Mouse (Mus musculus) heart, embryonic 13.5 days (tissue): Measurements from ENCODE around the gene Rab36. TPM values are rescaled to one million over a fixed set of nuclear protein-coding genes. Genes with fewer than 3 reads are reported as not detected.
"Not testable (repeated sequence)": the region's sequence is repeated elsewhere in the genome, so short reads cannot be mapped to it uniquely, and the experiment has no call there.

Experiments
- ATAC-seq: fragments of 200-750 bp; cut with Nextera tagmentation; 2 replicates; pipeline ENCODE4 v1.8.0; 2017; ENCODE audit warnings: moderate TSS enrichment; ENCODE audit not compliant: insufficient number of reproducible peaks, low FRiP score, low TSS enrichment; ENCODE audit errors: extremely low read depth
- H3K27ac ChIP-seq: fragments of 300-500 bp; sonication (generic); replicated peaks from 2 replicates; pipeline ENCODE4 v1.5.1; 2015; ENCODE audit warnings: moderate library complexity, mild to moderate bottlenecking, inconsistent platforms
- H3K27me3 ChIP-seq: fragments of 300-500 bp; sonication (generic); replicated peaks from 2 replicates; pipeline ENCODE4 v1.6.1; 2015; ENCODE audit warnings: mild to moderate bottlenecking, inconsistent platforms
- H3K36me3 ChIP-seq: fragments of 300-500 bp; sonication (generic); 2 replicates; pipeline ENCODE4 v1.6.1; 2015; ENCODE audit warnings: mild to moderate bottlenecking, inconsistent platforms
- H3K4me1 ChIP-seq: fragments of 300-500 bp; sonication (generic); 2 replicates; pipeline ENCODE4 v1.6.1; 2015; ENCODE audit warnings: inconsistent platforms
- H3K4me2 ChIP-seq: fragments of 300-500 bp; sonication (generic); 2 replicates; pipeline ENCODE4 v1.6.1; 2015; ENCODE audit warnings: inconsistent platforms, mild to moderate bottlenecking, moderate library complexity
- H3K4me3 ChIP-seq: fragments of 300-500 bp; sonication (generic); 2 replicates; pipeline ENCODE4 v1.5.1; 2015; ENCODE audit warnings: moderate library complexity, mild to moderate bottlenecking, inconsistent platforms
- H3K9ac ChIP-seq: fragments of 300-500 bp; sonication (generic); 2 replicates; pipeline ENCODE4 v1.6.1; 2015; ENCODE audit warnings: inconsistent platforms, mild to moderate bottlenecking, moderate library complexity
- H3K9me3 ChIP-seq: fragments of 300-500 bp; sonication (generic); 2 replicates; pipeline ENCODE4 v1.6.1; 2016; ENCODE audit warnings: inconsistent platforms
- WGBS: fragments of 180-500 bp; shearing (Covaris S2); methylation state at CpG from one replicate; pipeline ENCODE4 v1.1.7; 2015; ENCODE audit warnings: mixed read lengths; 5-methylcytosine and 5-hydroxymethylcytosine counted together
- polyA plus RNA-seq: library from polyadenylated mRNA; unstranded; fragments of >200 nt; fragmentation: Nextera tagmentation; extraction: Ambion mirVana; gene quantifications from 2 replicates; pipeline ENCODE4 v1.2.1, GENCODE M21; 2015

Gene Rab36
- polyA plus RNA-seq, 1 experiment from 2014 or later: 3.5 TPM

GRCm38 (mm10) chr10:75015465-75015864 is 21.4 kb upstream of the Rab36 start:
- H3K4me1 ChIP-seq: no peaks in the 10 kb centered on the region
- H3K36me3 ChIP-seq: no peaks in the 10 kb centered on the region
- H3K4me2 ChIP-seq: no peak overlapping the region
- WGBS: 57% methylated on average over 14 of the region's 14 CpGs
- ATAC-seq: no peak
- H3K27me3 ChIP-seq: peaks cover 13% of the 10 kb centered on the region
- no peak overlapping the region for H3K9ac ChIP-seq
- no peak overlapping the region for H3K4me3 ChIP-seq
- no peak overlapping the region for H3K27ac ChIP-seq
- H3K9me3 ChIP-seq: no peaks in the 10 kb centered on the region

GRCm38 (mm10) chr10:75016481-75016880 is 20.4 kb upstream of the Rab36 start:
- Histone ChIP-seq H3K9me3 (no peaks in the 10 kb centered on the region), H3K36me3 (no peaks in the 10 kb centered on the region), H3K27ac (no peak overlapping the region), H3K4me2 (no peak overlapping the region), H3K9ac (no peak overlapping the region), H3K4me1 (no peaks in the 10 kb centered on the region), H3K27me3 (peaks cover 18% of the 10 kb centered on the region), H3K4me3 (no peak overlapping the region)
- ATAC-seq: no peak
- WGBS: 82% methylated on average over 4 of the region's 4 CpGs

GRCm38 (mm10) chr10:75020271-75020670 is 16.6 kb upstream of the Rab36 start:
- H3K9ac ChIP-seq: no peak overlapping the region
- no peak overlapping the region for H3K4me2 ChIP-seq
- 79% methylated on average over 2 of the region's 2 CpGs for WGBS
- H3K27me3 ChIP-seq: peaks cover 19% of the 10 kb centered on the region
- no peaks in the 10 kb centered on the region for H3K4me1 ChIP-seq
- no peak for ATAC-seq
- H3K9me3 ChIP-seq: no peaks in the 10 kb centered on the region
- no peak overlapping the region for H3K4me3 ChIP-seq
- no peaks in the 10 kb centered on the region for H3K36me3 ChIP-seq
- H3K27ac ChIP-seq: no peak overlapping the region

- Histone ChIP-seq H3K4me3 (no peak overlapping the region), H3K27me3 (peaks cover 19% of the 10 kb centered on the region), H3K9me3 (no peaks in the 10 kb centered on the region), H3K4me2 (no peak overlapping the region), H3K9ac (no peak overlapping the region), H3K36me3 (no peaks in the 10 kb centered on the region), H3K4me1 (no peaks in the 10 kb centered on the region), H3K27ac (no peak overlapping the region)
- 13% methylated on average over 6 of the region's 6 CpGs for WGBS
- ATAC-seq: no peak
These were observed 15.7 kb upstream of the Rab36 start for GRCm38 (mm10) chr10:75021138-75021537.

GRCm38 (mm10) chr10:75026491-75026890 is 10.4 kb upstream of the Rab36 start:
- Histone ChIP-seq H3K36me3 (no peaks in the 10 kb centered on the region), H3K9ac (no peak overlapping the region), H3K27me3 (peaks cover 15% of the 10 kb centered on the region), H3K27ac (no peak overlapping the region), H3K4me2 (no peak overlapping the region), H3K9me3 (no peaks in the 10 kb centered on the region), H3K4me3 (no peak overlapping the region), H3K4me1 (no peaks in the 10 kb centered on the region)
- WGBS: 71% methylated on average over 8 of the region's 8 CpGs
- ATAC-seq: no peak

GRCm38 (mm10) chr10:75028743-75029142 is 8.1 kb upstream of the Rab36 start:
- H3K9ac ChIP-seq: no peak overlapping the region
- H3K27me3 ChIP-seq: no peaks in the 10 kb centered on the region
- no peaks in the 10 kb centered on the region for H3K36me3 ChIP-seq
- H3K9me3 ChIP-seq: no peaks in the 10 kb centered on the region
- no peak for ATAC-seq
- H3K4me2 ChIP-seq: no peak overlapping the region
- 0 out of 2 replicates have a peak, but pooled peaks cover 6% of the 10 kb centered on the region for H3K4me1 ChIP-seq
- H3K4me3 ChIP-seq: no peak overlapping the region
- no peak overlapping the region for H3K27ac ChIP-seq
- WGBS: 56% methylated on average over 8 of the region's 8 CpGs

GRCm38 (mm10) chr10:75029677-75030076 is 7.2 kb upstream of the Rab36 start:
- 83% methylated on average over 3 of the region's 3 CpGs for WGBS
- no peak for ATAC-seq
- Histone ChIP-seq H3K36me3 (no peaks in the 10 kb centered on the region), H3K9me3 (no peaks in the 10 kb centered on the region), H3K27me3 (no peaks in the 10 kb centered on the region), H3K4me3 (no peak overlapping the region), H3K4me1 (0 out of 2 replicates have a peak, but pooled peaks cover 6% of the 10 kb centered on the region), H3K27ac (no peak overlapping the region), H3K4me2 (no peak overlapping the region), H3K9ac (no peak overlapping the region)

- Histone ChIP-seq H3K9ac (no peak overlapping the region), H3K9me3 (no peaks in the 10 kb centered on the region), H3K27me3 (no peaks in the 10 kb centered on the region), H3K4me1 (0 out of 2 replicates have a peak, but pooled peaks cover 6% of the 10 kb centered on the region), H3K4me3 (no peak overlapping the region), H3K4me2 (no peak overlapping the region), H3K27ac (no peak overlapping the region), H3K36me3 (no peaks in the 10 kb centered on the region)
- WGBS: 73% methylated on average over 3 of the region's 3 CpGs
- ATAC-seq: no peak
These were observed 6.6 kb upstream of the Rab36 start for GRCm38 (mm10) chr10:75030234-75030633.

- Histone ChIP-seq H3K27me3 (no peaks in the 10 kb centered on the region), H3K4me1 (peaks cover 13% of the 10 kb centered on the region), H3K9ac (no peak overlapping the region), H3K36me3 (no peaks in the 10 kb centered on the region), H3K27ac (no peak overlapping the region), H3K4me2 (no peak overlapping the region), H3K4me3 (no peak overlapping the region), H3K9me3 (no peaks in the 10 kb centered on the region)
- no peak for ATAC-seq
- WGBS: 65% methylated on average over 5 of the region's 5 CpGs
These were observed 5.3 kb upstream of the Rab36 start for GRCm38 (mm10) chr10:75031345-75032114.

GRCm38 (mm10) chr10:75032395-75032794 is 4.5 kb upstream of the Rab36 start, which contains the start of gene Rsph14:
Rsph14 (minus strand) TSS chr10:75032586.
- Histone ChIP-seq H3K27me3 (no peaks in the 10 kb centered on the region), H3K4me3 (no peak within 1 kb of the TSS), H3K4me2 (no peak within 1 kb of the TSS), H3K27ac (no peak within 1 kb of the TSS), H3K4me1 (peaks cover 19% of the 10 kb centered on the region), H3K9me3 (no peaks in the 10 kb centered on the region), H3K36me3 (no peaks in the 10 kb centered on the region), H3K9ac (no peak within 1 kb of the TSS)
- ATAC-seq: no peak
- WGBS: 32% methylated on average over 10 of the region's 10 CpGs

- H3K4me3 ChIP-seq, H3K27ac ChIP-seq, H3K9ac ChIP-seq, H3K4me2 ChIP-seq, H3K4me1 ChIP-seq, H3K27me3 ChIP-seq, H3K9me3 ChIP-seq, H3K36me3 ChIP-seq, ATAC-seq: not testable (repeated sequence)
- 0% methylated on average over 1 of the region's 1 CpGs for WGBS
These were observed 5.2 kb downstream of the Rab36 start for GRCm38 (mm10) chr10:75042060-75042459.

- Histone ChIP-seq H3K36me3 (peaks cover 7% of the 10 kb centered on the region), H3K9me3 (no peaks in the 10 kb centered on the region), H3K9ac (no peak overlapping the region), H3K4me2 (no peak overlapping the region), H3K27me3 (peaks cover 8% of the 10 kb centered on the region; the same call in 1 of the 2 replicates), H3K4me1 (no peaks in the 10 kb centered on the region), H3K4me3 (no peak overlapping the region), H3K27ac (no peak overlapping the region)
- 29% methylated on average over 7 of the region's 7 CpGs for WGBS
- ATAC-seq: no peak
These were observed 7.6 kb downstream of the Rab36 start for GRCm38 (mm10) chr10:75044459-75044858.
